Mouse (Mus musculus) C2C12 (cell line): Measurements from ENCODE around the gene Crispld2. TPM values are rescaled to one million over a fixed set of nuclear protein-coding genes. Genes with fewer than 3 reads are reported as not detected.

ENCODE experiments used
- H3K27me3 ChIP-seq: one replicate; pipeline ENCODE4 v1.6.1; 2011; ENCODE audit not compliant: control insufficient read depth, insufficient read depth, insufficient read length
- H3K36me3 ChIP-seq: one replicate; pipeline ENCODE4 v1.6.1; 2011; ENCODE audit not compliant: control insufficient read depth, insufficient read depth
- H3K4me3 ChIP-seq: one replicate; pipeline ENCODE4 v1.5.1; 2011; ENCODE audit warnings: mild to moderate bottlenecking, control low read depth; ENCODE audit not compliant: poor library complexity, insufficient read depth, severe bottlenecking
- H3K79me2 ChIP-seq: one replicate; pipeline ENCODE4 v1.6.1; 2011; ENCODE audit not compliant: control insufficient read depth, insufficient read depth
- H3K79me3 ChIP-seq: one replicate; pipeline ENCODE4 v1.6.1; 2011; ENCODE audit warnings: low read depth, control low read depth
- H3ac ChIP-seq: one replicate; pipeline ENCODE3; 2011; ENCODE audit warnings: low read depth; ENCODE audit not compliant: control insufficient read depth, insufficient read length
- CEBPB ChIP-seq: IDR thresholded peaks from one replicate; pipeline ENCODE4 v1.6.1; 2011; ENCODE audit warnings: low read depth, mild to moderate bottlenecking, control low read depth, moderate library complexity
- CTCF ChIP-seq: IDR thresholded peaks from one replicate; pipeline ENCODE4 v1.5.1; 2011; ENCODE audit not compliant: control insufficient read depth, insufficient read depth, insufficient read length
- FOSL1 ChIP-seq: IDR thresholded peaks from one replicate; pipeline ENCODE4 v1.8.0; 2011; ENCODE audit warnings: mild to moderate bottlenecking, low read length; ENCODE audit not compliant: poor library complexity, insufficient read depth, severe bottlenecking
- MAX ChIP-seq: IDR thresholded peaks from one replicate; pipeline ENCODE4 v1.6.1; 2011; ENCODE audit warnings: mild to moderate bottlenecking, control low read depth
- MYOD1 ChIP-seq: IDR thresholded peaks from one replicate; pipeline ENCODE4 v1.6.1; 2011; ENCODE audit warnings: low read depth; ENCODE audit not compliant: control insufficient read depth, insufficient read length
- MYOG ChIP-seq: IDR thresholded peaks from one replicate; pipeline ENCODE4 v1.6.1; 2011; ENCODE audit not compliant: control insufficient read depth, insufficient read length; ENCODE audit errors: extremely low read depth
- USF1 ChIP-seq: IDR thresholded peaks from one replicate; pipeline ENCODE4 v1.6.1; 2011; ENCODE audit warnings: low read depth, mild to moderate bottlenecking, control low read depth, moderate library complexity
- polyA plus RNA-seq: library from polyadenylated mRNA; unstranded; fragments of >200 nt; fragmentation: generic; extraction: Trizol; gene quantifications from one replicate; pipeline ENCODE4 v1.2.1, GENCODE M21; 2012; ENCODE audit warnings: missing spikeins

The Crispld2 gene
- polyA plus RNA-seq, 1 experiment, result 0.13 TPM

DNA sequence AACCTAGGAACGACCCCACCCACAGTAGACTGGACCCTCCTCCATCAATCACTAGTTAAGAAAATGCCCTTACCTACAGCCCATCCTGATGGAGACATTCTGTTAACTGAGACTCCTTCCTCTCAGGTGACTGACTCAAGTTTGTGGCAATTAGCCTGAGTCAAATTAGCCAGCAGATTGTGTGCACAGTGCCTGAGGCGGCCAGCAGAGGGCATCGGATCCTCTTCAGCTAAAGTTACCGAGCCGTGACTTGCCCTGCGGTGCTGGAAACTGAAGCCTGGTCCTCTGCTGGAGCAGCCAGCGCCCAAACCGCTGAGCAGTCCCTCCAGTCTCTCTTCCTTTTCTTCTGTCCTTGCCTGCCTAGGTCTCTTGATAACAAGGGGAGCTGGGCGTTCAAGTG, 24.8 kb upstream of the Crispld2 start:
- no peaks in the 10 kb centered on the region for H3K79me2 ChIP-seq
- TF ChIP-seq USF1 (no peak), CEBPB (no peak), CTCF (no peak), FOSL1 (no peak), MYOD1 (no peak), MYOG (no peak), MAX (no peak)

DNA sequence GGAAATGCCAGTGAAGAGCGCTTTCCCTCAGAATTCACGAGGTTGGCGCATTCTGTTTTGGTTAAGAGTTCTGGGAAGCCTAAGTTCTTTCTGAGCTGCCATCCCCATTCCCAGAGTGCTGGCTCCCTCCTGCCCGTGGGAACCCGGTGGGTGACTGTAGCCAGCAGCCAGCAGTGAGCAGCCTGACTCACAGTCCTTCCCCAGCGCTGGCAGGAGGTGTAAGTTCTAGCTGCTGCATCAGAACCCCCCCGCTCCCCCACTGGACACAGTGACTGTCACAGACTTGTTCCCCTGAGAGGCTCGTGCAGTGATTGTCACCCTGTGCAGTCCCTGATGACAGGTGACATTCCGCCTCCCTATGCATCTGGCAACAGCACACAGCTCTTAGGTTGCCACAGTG, 22.1 kb upstream of the Crispld2 start:
- TF ChIP-seq USF1 (no peak), FOSL1 (no peak), CTCF (no peak), MAX (no peak), MYOG (no peak), MYOD1 (no peak)
- H3K79me2 ChIP-seq, result no peaks in the 10 kb centered on the region
- H3K27me3 ChIP-seq, result no peaks in the 10 kb centered on the region
- H3K4me3 ChIP-seq, result no peak overlapping the region
- H3K36me3 ChIP-seq, result no peaks in the 10 kb centered on the region
- no peaks in the 10 kb centered on the region for H3K79me3 ChIP-seq
- H3ac ChIP-seq, result no peak overlapping the region

More for the DNA sequence above, 24.8 kb upstream of the Crispld2 start:
- Histone ChIP-seq H3K79me3 (no peaks in the 10 kb centered on the region), H3K4me3 (no peak overlapping the region), H3K36me3 (no peaks in the 10 kb centered on the region), H3K27me3 (no peaks in the 10 kb centered on the region), H3ac (no peak overlapping the region)

DNA sequence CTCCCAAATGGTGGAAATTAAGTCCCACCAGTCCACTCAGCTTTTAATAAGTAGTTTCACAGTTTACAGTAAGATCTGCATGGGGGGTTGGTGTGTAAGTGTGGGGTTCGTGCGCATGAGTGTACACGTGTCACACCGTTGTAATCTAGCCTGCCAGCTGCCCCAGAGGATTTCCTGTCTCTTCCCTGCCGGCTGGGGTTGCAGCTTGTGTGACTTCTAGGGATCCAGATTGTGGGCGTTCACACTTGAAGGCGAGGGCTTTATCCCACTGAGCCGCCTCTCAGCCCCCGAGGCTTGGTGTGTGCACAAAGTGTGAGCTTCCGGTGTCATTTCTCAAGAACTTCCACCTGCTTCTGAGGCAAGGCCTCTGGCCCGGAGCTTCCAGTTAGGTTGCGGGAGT, 19.7 kb upstream of the Crispld2 start:
- TF ChIP-seq MAX (no peak), FOSL1 (no peak), MYOG (no peak), CTCF (no peak), MYOD1 (no peak), USF1 (no peak), CEBPB (no peak)
- H3K4me3 ChIP-seq, result no peak overlapping the region
- H3K27me3 ChIP-seq, result no peaks in the 10 kb centered on the region
- H3ac ChIP-seq, result no peak overlapping the region
- H3K79me3 ChIP-seq, result no peaks in the 10 kb centered on the region
- H3K79me2 ChIP-seq, result no peaks in the 10 kb centered on the region
- H3K36me3 ChIP-seq, result no peaks in the 10 kb centered on the region

DNA sequence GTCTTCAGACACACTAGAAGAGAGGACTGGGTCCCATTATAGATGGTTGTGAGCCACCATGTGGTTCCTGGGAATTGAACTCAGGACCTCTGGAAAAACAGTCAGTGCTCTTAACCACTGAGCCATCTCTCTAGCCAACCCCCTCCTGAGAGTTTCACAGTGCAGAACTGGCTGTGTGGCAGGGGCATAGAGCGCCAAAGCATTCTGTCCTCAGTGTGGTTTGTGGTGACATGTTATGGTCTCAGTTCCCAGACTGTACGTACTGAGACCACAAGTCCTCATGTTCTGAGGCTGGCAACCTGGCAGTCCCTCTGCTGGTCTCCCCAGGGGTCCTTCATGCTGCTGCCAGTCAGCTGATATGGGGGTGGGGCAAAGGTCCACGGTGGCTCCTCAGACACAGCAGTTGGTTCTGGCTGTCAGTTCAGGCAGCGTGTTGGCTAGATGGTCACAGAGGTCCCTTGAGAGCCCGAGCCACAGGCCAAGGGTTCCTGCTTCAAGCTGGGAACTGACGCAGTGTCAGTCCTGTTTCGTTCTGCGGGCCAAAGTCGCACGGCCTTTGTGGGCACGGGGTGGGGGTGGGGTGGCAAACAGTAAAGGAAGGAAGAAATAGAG, 13.4 kb upstream of the Crispld2 start:
- Histone ChIP-seq H3ac (no peak overlapping the region), H3K79me2 (no peaks in the 10 kb centered on the region), H3K4me3 (no peak overlapping the region), H3K79me3 (no peaks in the 10 kb centered on the region), H3K36me3 (no peaks in the 10 kb centered on the region), H3K27me3 (no peaks in the 10 kb centered on the region)
- no peak for TF ChIP-seq CTCF
- TF ChIP-seq MAX, result no peak
- no peak for TF ChIP-seq FOSL1
- no peak for TF ChIP-seq USF1
- TF ChIP-seq CEBPB, result no peak
- TF ChIP-seq MYOD1, result no peak
- TF ChIP-seq MYOG, result no peak

DNA sequence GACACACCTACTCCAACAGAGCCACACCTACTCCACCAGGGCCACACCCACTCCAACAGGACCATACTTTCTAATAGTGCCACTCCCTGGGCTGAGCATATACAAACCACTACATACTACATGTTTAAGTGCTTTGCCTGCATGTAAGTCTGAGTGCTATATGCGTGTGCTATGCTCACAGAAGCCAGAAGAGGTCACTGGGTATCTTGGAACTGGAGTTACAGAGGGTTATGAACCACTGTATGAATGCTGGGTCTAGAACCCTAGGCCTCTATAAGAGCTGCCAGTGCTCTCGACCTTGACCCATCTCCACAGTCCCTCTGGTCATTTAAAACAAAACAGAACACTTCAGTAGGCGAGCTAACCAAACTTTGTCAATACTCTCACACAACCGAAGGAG, 11.0 kb upstream of the Crispld2 start:
- Histone ChIP-seq H3K36me3 (no peaks in the 10 kb centered on the region), H3K4me3 (no peak overlapping the region), H3ac (no peak overlapping the region), H3K27me3 (no peaks in the 10 kb centered on the region), H3K79me2 (no peaks in the 10 kb centered on the region), H3K79me3 (no peaks in the 10 kb centered on the region)
- TF ChIP-seq CEBPB, result no peak
- TF ChIP-seq FOSL1, result no peak
- no peak for TF ChIP-seq MYOD1
- peak; percentile 33 for TF ChIP-seq CTCF
- TF ChIP-seq MYOG, result no peak
- TF ChIP-seq USF1, result no peak

DNA sequence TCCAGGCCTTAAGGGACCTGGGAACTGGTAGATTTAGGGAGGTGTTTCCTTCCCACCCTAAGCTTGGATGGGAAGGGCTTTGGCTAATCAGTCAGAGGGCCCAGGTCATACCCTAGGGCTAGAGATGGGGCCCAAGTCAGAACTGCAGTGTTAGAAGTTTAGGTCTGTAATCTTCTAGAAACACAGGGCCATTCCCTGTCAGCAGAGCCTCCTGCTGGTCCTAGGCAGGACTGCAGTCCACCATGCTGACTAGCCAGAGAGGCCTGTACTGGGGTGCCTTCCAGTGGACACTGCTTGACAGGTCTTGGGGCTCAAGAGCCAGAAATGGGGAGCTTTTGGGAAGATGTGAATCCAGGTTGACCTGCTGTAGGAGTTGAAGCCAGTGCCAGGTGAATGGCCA, 8.2 kb upstream of the Crispld2 start:
- Histone ChIP-seq H3K79me2 (no peaks in the 10 kb centered on the region), H3ac (no peak overlapping the region), H3K36me3 (no peaks in the 10 kb centered on the region), H3K27me3 (no peaks in the 10 kb centered on the region), H3K79me3 (no peaks in the 10 kb centered on the region), H3K4me3 (no peak overlapping the region)
- TF ChIP-seq CEBPB (no peak), FOSL1 (no peak), MYOG (no peak), MYOD1 (no peak)
